Mouse (Mus musculus): ENCODE results near the gene Acot12.

GRCm38 (mm10) chr13:91748401-91748800, 7.1 kb downstream of the Acot12 start:
- TF ChIP-seq CTCF (IDR thresholded peaks at IDR 0.05; ENCODE audit: extremely low read depth, insufficient read depth, low read length) = no peak
- TF ChIP-seq POLR2A (IDR thresholded peaks at IDR 0.05; ENCODE audit: extremely low read depth, insufficient read depth, low read length) = no peak
